1 mouse cellular context compared by ENCODE assay signal in genomic region chr3:84349771-84350170, GRCm38 (mm10).
TF ChIP-seq lines count a peak whose summit lies in the region.

No protein-coding gene starts in this region.

TF ChIP-seq in MEL, 35 proteins besides CTCF, POLR2A, EP300 and RAD21 (continued from another document):
- no peak for TF ChIP-seq USF1 (IDR thresholded peaks at IDR 0.05; ENCODE audit: low read depth, low read length)
- TF ChIP-seq ZC3H11A (IDR thresholded peaks at IDR 0.05; ENCODE audit: low read depth, low read length), result no peak
- no peak for TF ChIP-seq JUND (IDR thresholded peaks at IDR 0.05; ENCODE audit: low read depth, low read length)
- no peak for TF ChIP-seq HCFC1 (IDR thresholded peaks at IDR 0.05; ENCODE audit: low read depth, low read length)
- no peak for TF ChIP-seq TBP (IDR thresholded peaks at IDR 0.05; ENCODE audit: low read depth, low read length)
- no peak for TF ChIP-seq NRF1 (IDR thresholded peaks at IDR 0.05; ENCODE audit: insufficient read depth, low read depth, low read length, poor library complexity, severe bottlenecking)
